Mouse (Mus musculus) kidney, postnatal 0 days (tissue): ENCODE measurements around the gene Mmp9. TPM values are rescaled to one million over a fixed set of nuclear protein-coding genes. Genes with fewer than 3 reads are reported as not detected.

Experiments used
- ATAC-seq: fragments of 200-750 bp; cut with Nextera tagmentation; replicated peaks from 2 replicates; pipeline ENCODE4 v1.8.0; 2017; ENCODE audit warnings: low read depth, moderate number of reproducible peaks, moderate TSS enrichment, moderate library complexity; ENCODE audit not compliant: low FRiP score
- DNase-seq: peaks from one replicate; pipeline ENCODE4 v3.0.0-alpha.2; 2016; ENCODE audit warnings: low spot score
- H3K27ac ChIP-seq: fragments of 300-500 bp; sonication (generic); 2 replicates; pipeline ENCODE4 v1.5.1; 2014; ENCODE audit warnings: mild to moderate bottlenecking
- H3K27me3 ChIP-seq: fragments of 300-500 bp; sonication (generic); 2 replicates; pipeline ENCODE4 v1.6.1; 2014; ENCODE audit warnings: low read length, mixed read lengths; ENCODE audit not compliant: insufficient read depth
- H3K36me3 ChIP-seq: fragments of 300-500 bp; sonication (generic); 2 replicates; pipeline ENCODE4 v1.6.1; 2014; ENCODE audit warnings: low read length, mixed read lengths; ENCODE audit not compliant: insufficient read depth
- H3K4me1 ChIP-seq: fragments of 300-500 bp; sonication (generic); replicated peaks from 2 replicates; pipeline ENCODE4 v1.6.1; 2014; ENCODE audit warnings: antibody characterized with exemption, low read length, mixed read lengths; ENCODE audit not compliant: insufficient read depth
- H3K4me2 ChIP-seq: fragments of 300-500 bp; sonication (generic); 2 replicates; pipeline ENCODE4 v1.6.1; 2014; ENCODE audit warnings: mild to moderate bottlenecking, low read length, moderate library complexity, mixed read lengths
- H3K4me3 ChIP-seq: fragments of 300-500 bp; sonication (generic); replicated peaks from 2 replicates; pipeline ENCODE4 v1.5.1; 2014; ENCODE audit warnings: low read depth, low read length
- H3K9ac ChIP-seq: fragments of 300-500 bp; sonication (generic); 2 replicates; pipeline ENCODE4 v1.6.1; 2014; ENCODE audit warnings: low read depth, low read length
- H3K9me3 ChIP-seq: fragments of 300-500 bp; sonication (generic); replicated peaks from 2 replicates; pipeline ENCODE4 v1.6.1; 2016; ENCODE audit warnings: low read length, inconsistent platforms, mixed read lengths
- CTCF ChIP-seq: IDR thresholded peaks from 2 replicates; pipeline ENCODE4 v1.5.1; 2016; ENCODE audit warnings: antibody characterized with exemption, low read depth, mild to moderate bottlenecking, moderate library complexity
- WGBS: fragments of 180-500 bp; shearing (Covaris S2); extraction: QIAGEN DNeasy Blood & Tissue Kit; methylation state at CpG from one replicate; pipeline ENCODE4 v1.1.7; 2014; 5-methylcytosine and 5-hydroxymethylcytosine counted together
- polyA plus RNA-seq: library from polyadenylated mRNA; unstranded; fragments of >200 nt; fragmentation: Nextera tagmentation; extraction: Ambion mirVana; gene quantifications from 2 replicates; pipeline ENCODE4 v1.2.1, GENCODE M21; 2015

Mmp9 gene
- polyA plus RNA-seq, 1 experiment from 2014 or later, result 1.7 TPM

- WGBS, result 96% methylated on average over 6 of the region's 6 CpGs
- Histone ChIP-seq H3K4me3 (no peak overlapping the region), H3K27me3 (no peaks in the 10 kb centered on the region), H3K9ac (no peak overlapping the region), H3K9me3 (no peaks in the 10 kb centered on the region), H3K4me2 (no peak overlapping the region), H3K27ac (no peak overlapping the region), H3K4me1 (no peaks in the 10 kb centered on the region), H3K36me3 (peaks cover 89% of the 10 kb centered on the region)
- ATAC-seq (no peak), DNase-seq (no peak)
- TF ChIP-seq CTCF, result no peak
These were observed 44.7 kb upstream of the Mmp9 start for GRCm38 (mm10) chr2:164895885-164896284.

GRCm38 (mm10) chr2:164898008-164898407, 42.6 kb upstream of the Mmp9 start:
- whole genome bisulfite sequencing, result 95% methylated on average over 7 of the region's 7 CpGs
- Histone ChIP-seq H3K4me2 (no peak overlapping the region), H3K4me1 (no peaks in the 10 kb centered on the region)

GRCm38 (mm10) chr2:164899034-164899433, 41.5 kb upstream of the Mmp9 start:
- Histone ChIP-seq H3K4me2 (no peak overlapping the region), H3K27ac (no peak overlapping the region), H3K4me1 (no peaks in the 10 kb centered on the region), H3K9ac (no peak overlapping the region), H3K9me3 (no peaks in the 10 kb centered on the region), H3K4me3 (no peak overlapping the region), H3K27me3 (no peaks in the 10 kb centered on the region), H3K36me3 (peaks cover 84% of the 10 kb centered on the region)
- ATAC-seq, result no peak
- WGBS, result 91% methylated on average over 15 of the region's 15 CpGs
- no peak for TF ChIP-seq CTCF
- DNase-seq, result no peak

More at GRCm38 (mm10) chr2:164898008-164898407, 42.6 kb upstream of the Mmp9 start:
- no peak for TF ChIP-seq CTCF
- Histone ChIP-seq H3K27me3 (no peaks in the 10 kb centered on the region), H3K36me3 (peaks cover 90% of the 10 kb centered on the region), H3K9ac (no peak overlapping the region), H3K27ac (no peak overlapping the region), H3K9me3 (no peaks in the 10 kb centered on the region), H3K4me3 (no peak overlapping the region)
- ATAC-seq, result no peak
- DNase-seq, result no peak

- 94% methylated on average over 16 of the region's 16 CpGs for WGBS
These were observed 40.7 kb upstream of the Mmp9 start for GRCm38 (mm10) chr2:164899723-164900459.

GRCm38 (mm10) chr2:164901380-164901779, 39.2 kb upstream of the Mmp9 start:
- DNase-seq, result no peak
- Histone ChIP-seq H3K4me1 (no peaks in the 10 kb centered on the region), H3K27me3 (no peaks in the 10 kb centered on the region), H3K36me3 (peaks cover 82% of the 10 kb centered on the region), H3K4me2 (no peak overlapping the region), H3K4me3 (no peak overlapping the region), H3K27ac (no peak overlapping the region), H3K9me3 (0 out of 2 replicates have a peak, but pooled peaks cover 4% of the 10 kb centered on the region), H3K9ac (no peak overlapping the region)
- WGBS, result 85% methylated on average over 13 of the region's 13 CpGs
- ATAC-seq, result no peak
- TF ChIP-seq CTCF, result no peak

More at GRCm38 (mm10) chr2:164899723-164900459, 40.7 kb upstream of the Mmp9 start:
- Histone ChIP-seq H3K9me3 (no peaks in the 10 kb centered on the region), H3K4me2 (no peak overlapping the region), H3K4me3 (no peak overlapping the region), H3K4me1 (no peaks in the 10 kb centered on the region), H3K27ac (no peak overlapping the region), H3K9ac (no peak overlapping the region), H3K27me3 (no peaks in the 10 kb centered on the region), H3K36me3 (peaks cover 84% of the 10 kb centered on the region)
- ATAC-seq (no peak), DNase-seq (no peak)
- TF ChIP-seq CTCF, result no peak

GRCm38 (mm10) chr2:164903496-164903895, 37.1 kb upstream of the Mmp9 start:
- H3K4me2 ChIP-seq, result no peak overlapping the region
- DNase-seq (no peak), ATAC-seq (no peak)
- no peaks in the 10 kb centered on the region for H3K4me1 ChIP-seq
- H3K4me3 ChIP-seq, result no peak overlapping the region
- no peaks in the 10 kb centered on the region for H3K27me3 ChIP-seq
- 0 out of 2 replicates have a peak, but pooled peaks cover 4% of the 10 kb centered on the region for H3K9me3 ChIP-seq
- H3K36me3 ChIP-seq, result peaks cover 85% of the 10 kb centered on the region
- H3K27ac ChIP-seq, result no peak overlapping the region
- WGBS, result 83% methylated on average over 1 of the region's 1 CpGs
- H3K9ac ChIP-seq, result no peak overlapping the region
- TF ChIP-seq CTCF, result no peak

GRCm38 (mm10) chr2:164906071-164906470, 34.5 kb upstream of the Mmp9 start:
- Histone ChIP-seq H3K27me3 (no peaks in the 10 kb centered on the region), H3K36me3 (peaks cover 66% of the 10 kb centered on the region), H3K4me3 (no peak overlapping the region), H3K4me1 (peaks cover 10% of the 10 kb centered on the region; the same call in 1 of the 2 replicates), H3K9me3 (0 out of 2 replicates have a peak, but pooled peaks cover 4% of the 10 kb centered on the region), H3K9ac (no peak overlapping the region), H3K27ac (no peak overlapping the region), H3K4me2 (no peak overlapping the region)
- DNase-seq (no peak), ATAC-seq (no peak)
- TF ChIP-seq CTCF, result peak; percentile 45
- 99% methylated on average over 4 of the region's 4 CpGs for WGBS
